Mouse (Mus musculus) limb, embryonic 14.5 days (tissue): ENCODE measurements around the gene Gpr132. TPM values are rescaled to one million over a fixed set of nuclear protein-coding genes. Genes with fewer than 3 reads are reported as not detected.
"Not testable (repeated sequence)": the region's sequence is repeated elsewhere in the genome, so short reads cannot be mapped to it uniquely, and the experiment has no call there.

Source experiments
- ATAC-seq: fragments of 200-750 bp; cut with Nextera tagmentation; 2 replicates; pipeline ENCODE4 v1.8.0; 2017; ENCODE audit warnings: low read depth, moderate number of reproducible peaks, moderate TSS enrichment; ENCODE audit not compliant: low FRiP score
- DNase-seq: peaks from one replicate; pipeline ENCODE4 v3.0.0-alpha.2; 2015; ENCODE audit warnings: low spot score
- H3K27ac ChIP-seq: fragments of 300-500 bp; sonication (generic); replicated peaks from 2 replicates; pipeline ENCODE4 v1.5.1; 2014; ENCODE audit warnings: low read depth, mild to moderate bottlenecking, low read length, moderate library complexity, mixed read lengths
- H3K27me3 ChIP-seq: fragments of 300-500 bp; sonication (generic); 2 replicates; pipeline ENCODE4 v1.6.1; 2014; ENCODE audit warnings: low read length, mixed read lengths; ENCODE audit not compliant: control insufficient read depth, insufficient read depth
- H3K36me3 ChIP-seq: fragments of 300-500 bp; sonication (generic); 2 replicates; pipeline ENCODE4 v1.6.1; 2014; ENCODE audit warnings: mild to moderate bottlenecking, low read length, moderate library complexity, mixed read lengths; ENCODE audit not compliant: control insufficient read depth, insufficient read depth
- H3K4me1 ChIP-seq: fragments of 300-500 bp; sonication (generic); 2 replicates; pipeline ENCODE4 v1.6.1; 2014; ENCODE audit warnings: antibody characterized with exemption, low read length, mixed read lengths; ENCODE audit not compliant: control insufficient read depth, insufficient read depth
- H3K4me2 ChIP-seq: fragments of 300-500 bp; sonication (generic); replicated peaks from 2 replicates; pipeline ENCODE4 v1.6.1; 2014; ENCODE audit warnings: low read depth, mild to moderate bottlenecking, low read length, moderate library complexity; ENCODE audit not compliant: severe bottlenecking
- H3K4me3 ChIP-seq: fragments of 300-500 bp; sonication (generic); replicated peaks from 2 replicates; pipeline ENCODE4 v1.5.1; 2014; ENCODE audit warnings: low read length
- H3K9ac ChIP-seq: fragments of 300-500 bp; sonication (generic); 2 replicates; pipeline ENCODE4 v1.6.1; 2014; ENCODE audit warnings: mild to moderate bottlenecking, low read depth, low read length, moderate library complexity; ENCODE audit not compliant: severe bottlenecking
- H3K9me3 ChIP-seq: fragments of 300-500 bp; sonication (generic); 2 replicates; pipeline ENCODE4 v1.6.1; 2016; ENCODE audit warnings: low read length; ENCODE audit not compliant: control insufficient read depth
- POLR2A ChIP-seq: fragments of 200-500 bp; IDR thresholded peaks from 2 replicates; pipeline ENCODE4 v1.8.0; 2012; ENCODE audit warnings: inconsistent platforms, mild to moderate bottlenecking, moderate library complexity, borderline replicate concordance; ENCODE audit not compliant: insufficient read depth, insufficient read length; ENCODE audit errors: extremely low read depth
- WGBS: fragments of 180-500 bp; shearing (Covaris S2); extraction: QIAGEN DNeasy Blood & Tissue Kit; methylation state at CpG from one replicate; pipeline ENCODE4 v1.1.7; 2014; 5-methylcytosine and 5-hydroxymethylcytosine counted together
- polyA plus RNA-seq, 2 experiments: library from polyadenylated mRNA; depleted of rRNA in 1 of 2; stranded (reverse) in 1 of 2; unstranded in 1 of 2; fragments of >200 nt; fragmentation: Nextera tagmentation in 1 of 2; extraction: Ambion mirVana in 1 of 2; gene quantifications; 2 replicates each; pipeline versions ENCODE4 v1.2.1 to v1.2.3; 2012 to 2014

The Gpr132 gene
- polyA plus RNA-seq, 2 experiments = 0.29 to 0.50 TPM

- ATAC-seq (no peak), DNase-seq (no peak)
- peaks cover 18% of the 10 kb centered on the region for H3K4me1 ChIP-seq
- no peak overlapping the region for H3K9ac ChIP-seq
- 72% methylated on average over 2 of the region's 2 CpGs for WGBS
- peaks cover 87% of the 10 kb centered on the region for H3K36me3 ChIP-seq
- H3K9me3 ChIP-seq = no peaks in the 10 kb centered on the region
- no peak overlapping the region for H3K4me2 ChIP-seq
- H3K27ac ChIP-seq = no peak overlapping the region
- H3K4me3 ChIP-seq = no peak overlapping the region
- no peak for TF ChIP-seq POLR2A
- H3K27me3 ChIP-seq = no peaks in the 10 kb centered on the region
Measured at GRCm38 (mm10) chr12:112822676-112823075, 45.4 kb downstream of the Gpr132 start.

GRCm38 (mm10) chr12:112821974-112822373, 46.1 kb downstream of the Gpr132 start:
- ATAC-seq (no peak), DNase-seq (no peak)
- H3K4me1 ChIP-seq = peaks cover 11% of the 10 kb centered on the region; the same call in 1 of the 2 replicates
- no peak for TF ChIP-seq POLR2A
- no peaks in the 10 kb centered on the region for H3K9me3 ChIP-seq
- H3K27me3 ChIP-seq = no peaks in the 10 kb centered on the region
- no peak overlapping the region for H3K4me3 ChIP-seq
- WGBS = 88% methylated on average over 4 of the region's 4 CpGs
- no peak overlapping the region for H3K4me2 ChIP-seq
- H3K27ac ChIP-seq = no peak overlapping the region
- H3K9ac ChIP-seq = no peak overlapping the region
- peaks cover 80% of the 10 kb centered on the region for H3K36me3 ChIP-seq

- Histone ChIP-seq H3K9ac (no peak overlapping the region), H3K9me3 (no peaks in the 10 kb centered on the region), H3K4me3 (no peak overlapping the region), H3K4me1 (peaks cover 5% of the 10 kb centered on the region; the same call in 1 of the 2 replicates), H3K36me3 (peaks cover 79% of the 10 kb centered on the region), H3K27ac (no peak overlapping the region), H3K4me2 (no peak overlapping the region), H3K27me3 (no peaks in the 10 kb centered on the region)
- ATAC-seq (no peak), DNase-seq (no peak)
- 83% methylated on average over 1 of the region's 1 CpGs for WGBS
- TF ChIP-seq POLR2A = no peak
Measured at GRCm38 (mm10) chr12:112821216-112821615, 46.8 kb downstream of the Gpr132 start.

DNA sequence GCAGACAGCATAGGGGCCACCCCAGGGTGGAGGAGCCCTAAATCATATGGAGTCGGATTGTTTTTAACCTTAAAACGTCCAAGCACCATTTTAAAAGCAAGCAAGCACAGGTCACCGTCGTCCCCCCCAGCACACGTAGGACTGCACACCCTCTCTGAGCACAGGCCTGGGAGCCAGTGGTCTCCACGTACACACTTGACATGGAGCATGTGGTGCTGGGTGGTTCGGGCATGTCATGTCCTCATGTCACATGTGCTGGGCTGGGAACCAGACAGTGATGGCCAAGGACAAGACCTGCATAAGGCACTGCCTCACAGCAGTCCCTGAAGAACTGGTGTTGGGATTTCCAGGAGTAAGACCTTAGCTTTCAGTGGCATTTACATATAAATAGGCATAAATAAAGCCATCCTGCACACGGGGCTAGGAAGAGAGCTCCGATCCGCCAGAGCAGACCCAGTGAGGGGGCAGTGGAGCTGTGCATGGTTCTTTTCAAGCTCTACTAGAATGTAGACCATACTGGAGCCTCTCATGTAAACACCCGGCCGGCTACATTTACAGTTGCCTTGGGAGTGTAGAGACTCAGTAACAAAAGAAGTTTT, 47.5 kb downstream of the Gpr132 start:
- DNase-seq (no peak), ATAC-seq (no peak)
- no peak for TF ChIP-seq POLR2A
- H3K36me3 ChIP-seq = peaks cover 79% of the 10 kb centered on the region
- no peak overlapping the region for H3K4me3 ChIP-seq
- no peak overlapping the region for H3K27ac ChIP-seq
- H3K4me2 ChIP-seq = no peak overlapping the region
- H3K9ac ChIP-seq = no peak overlapping the region
- no peaks in the 10 kb centered on the region for H3K9me3 ChIP-seq
- H3K27me3 ChIP-seq = no peaks in the 10 kb centered on the region
- H3K4me1 ChIP-seq = no peaks in the 10 kb centered on the region
- 85% methylated on average over 12 of the region's 12 CpGs for WGBS

DNA sequence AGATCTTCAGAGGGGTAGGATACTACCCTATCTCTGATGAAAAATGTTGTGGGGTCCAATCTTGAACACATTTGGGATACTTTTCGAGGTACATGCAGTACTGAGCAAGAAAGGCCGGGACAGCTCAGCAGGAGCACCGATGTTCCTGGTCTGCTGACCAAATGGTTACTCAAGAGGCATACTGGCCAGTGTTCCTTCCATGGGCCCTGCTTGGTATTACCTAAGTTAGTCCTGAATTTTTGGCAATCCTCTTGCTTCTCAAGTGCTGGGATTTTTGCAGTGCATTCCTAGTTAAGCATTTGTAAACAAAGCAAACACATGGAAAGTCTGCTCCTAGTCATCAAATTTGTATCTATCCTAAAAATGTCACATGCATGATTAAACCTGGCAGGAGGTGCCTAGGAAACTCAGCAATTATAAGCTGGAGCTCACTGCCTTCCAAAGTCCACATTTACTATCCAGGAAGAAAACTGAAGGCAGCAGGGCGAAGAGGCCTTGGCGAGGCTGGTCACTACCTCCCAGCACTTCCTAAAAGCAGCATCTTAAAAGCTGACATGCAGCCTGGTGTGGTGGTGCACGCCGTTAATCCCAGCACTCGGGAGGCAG, 48.9 kb downstream of the Gpr132 start:
- no peaks in the 10 kb centered on the region for H3K27me3 ChIP-seq
- no peak for ATAC-seq
- no peaks in the 10 kb centered on the region for H3K9me3 ChIP-seq

GRCm38 (mm10) chr12:112816866-112817265, 51.2 kb downstream of the Gpr132 start:
- WGBS = 85% methylated on average over 7 of the region's 7 CpGs
- H3K4me1 ChIP-seq, H3K4me2 ChIP-seq, DNase-seq, H3K9ac ChIP-seq, H3K27ac ChIP-seq, H3K9me3 ChIP-seq, H3K27me3 ChIP-seq, ATAC-seq, H3K4me3 ChIP-seq: not testable (repeated sequence)
- peaks cover 60% of the 10 kb centered on the region for H3K36me3 ChIP-seq

More for the DNA sequence above, 48.9 kb downstream of the Gpr132 start:
- WGBS = 92% methylated on average over 8 of the region's 8 CpGs
- DNase-seq = no peak
- Histone ChIP-seq H3K27ac (no peak overlapping the region), H3K36me3 (peaks cover 75% of the 10 kb centered on the region), H3K9ac (no peak overlapping the region), H3K4me1 (no peaks in the 10 kb centered on the region), H3K4me2 (no peak overlapping the region), H3K4me3 (no peak overlapping the region)
- no peak for TF ChIP-seq POLR2A
